Mouse (Mus musculus): Measurements from ENCODE around the gene Ralgds. TPM values are rescaled to one million over a fixed set of nuclear protein-coding genes. Genes with fewer than 3 reads are reported as not detected.

Gene Ralgds
- polyA plus RNA-seq, 1 experiment from 2014 or later = 67.5 TPM

- Histone ChIP-seq H3K27ac (no peak overlapping the region), H3K9me3 (no peaks in the 10 kb centered on the region), H3K27me3 (ENCODE audit: insufficient read depth, poor library complexity, severe bottlenecking) (no peaks in the 10 kb centered on the region), H3K36me3 (peaks cover 32% of the 10 kb centered on the region), H3K4me1 (replicated peaks) (no peaks in the 10 kb centered on the region), H3K4me3 (no peak overlapping the region)
- WGBS = 84% methylated on average over 5 of the region's 5 CpGs
- no peak for DNase-seq (ENCODE audit: low spot score)
Measured at GRCm38 (mm10) chr2:28557452-28557851, 44.5 kb downstream of the Ralgds start.

- no peaks in the 10 kb centered on the region for H3K9me3 ChIP-seq
- H3K4me3 ChIP-seq = no peak within 1 kb of the TSS
- H3K36me3 ChIP-seq = peaks cover 40% of the 10 kb centered on the region
- H3K27me3 ChIP-seq (ENCODE audit: insufficient read depth, poor library complexity, severe bottlenecking) = no peaks in the 10 kb centered on the region
- 74% methylated on average over 6 of the region's 6 CpGs for WGBS
- peaks cover 4% of the 10 kb centered on the region; the same call in 1 of the 2 replicates for H3K4me1 ChIP-seq (replicated peaks)
- H3K27ac ChIP-seq = no peak within 1 kb of the TSS
- DNase-seq (ENCODE audit: low spot score) = no peak
Measured at GRCm38 (mm10) chr2:28563303-28563702, 50.4 kb downstream of the Ralgds start, which contains the start of gene Cel. Gene Cel (minus strand): TSS chr2:28563403.

GRCm38 (mm10) chr2:28563830-28564229 is 50.9 kb downstream of the Ralgds start:
- Histone ChIP-seq H3K27ac (no peak overlapping the region), H3K4me1 (replicated peaks) (peaks cover 4% of the 10 kb centered on the region; the same call in 1 of the 2 replicates), H3K36me3 (peaks cover 45% of the 10 kb centered on the region), H3K4me3 (no peak overlapping the region), H3K27me3 (ENCODE audit: insufficient read depth, poor library complexity, severe bottlenecking) (no peaks in the 10 kb centered on the region), H3K9me3 (no peaks in the 10 kb centered on the region)
- no peak for DNase-seq (ENCODE audit: low spot score)

GRCm38 (mm10) chr2:28564380-28564779 is 51.5 kb downstream of the Ralgds start:
- no peaks in the 10 kb centered on the region for H3K9me3 ChIP-seq
- H3K27me3 ChIP-seq (ENCODE audit: insufficient read depth, poor library complexity, severe bottlenecking) = no peaks in the 10 kb centered on the region
- DNase-seq (ENCODE audit: low spot score) = no peak
- H3K4me3 ChIP-seq = no peak overlapping the region
- H3K27ac ChIP-seq = no peak overlapping the region
- peaks cover 4% of the 10 kb centered on the region; the same call in 1 of the 2 replicates for H3K4me1 ChIP-seq (replicated peaks)
- WGBS = 87% methylated on average over 4 of the region's 4 CpGs
- H3K36me3 ChIP-seq = peaks cover 51% of the 10 kb centered on the region

GRCm38 (mm10) chr2:28566545-28566944 is 53.6 kb downstream of the Ralgds start:
- H3K4me3 ChIP-seq = no peak overlapping the region
- no peaks in the 10 kb centered on the region for H3K27me3 ChIP-seq (ENCODE audit: insufficient read depth, poor library complexity, severe bottlenecking)
- H3K9me3 ChIP-seq = no peaks in the 10 kb centered on the region
- peaks cover 73% of the 10 kb centered on the region for H3K36me3 ChIP-seq
- peak overlapping the region; percentile 59; the same call in 1 of the 2 replicates for H3K27ac ChIP-seq
- WGBS = 64% methylated on average over 5 of the region's 5 CpGs
- DNase-seq (ENCODE audit: low spot score) = no peak
- peaks cover 4% of the 10 kb centered on the region for H3K4me1 ChIP-seq (replicated peaks)

- H3K36me3 ChIP-seq = peaks cover 100% of the 10 kb centered on the region
- WGBS = 76% methylated on average over 3 of the region's 3 CpGs
- H3K27me3 ChIP-seq (ENCODE audit: insufficient read depth, poor library complexity, severe bottlenecking) = no peaks in the 10 kb centered on the region
Measured at GRCm38 (mm10) chr2:28569903-28570302, 57.0 kb downstream of the Ralgds start.

GRCm38 (mm10) chr2:28575341-28575740 is 62.4 kb downstream of the Ralgds start:
- H3K4me1 ChIP-seq (replicated peaks) = no peaks in the 10 kb centered on the region
- DNase-seq (ENCODE audit: low spot score) = no peak
- no peaks in the 10 kb centered on the region for H3K27me3 ChIP-seq (ENCODE audit: insufficient read depth, poor library complexity, severe bottlenecking)
- peaks cover 100% of the 10 kb centered on the region for H3K36me3 ChIP-seq
- no peak overlapping the region for H3K27ac ChIP-seq
- WGBS = 93% methylated on average over 4 of the region's 4 CpGs
- H3K4me3 ChIP-seq = no peak overlapping the region
- H3K9me3 ChIP-seq = no peaks in the 10 kb centered on the region

More at GRCm38 (mm10) chr2:28569903-28570302, 57.0 kb downstream of the Ralgds start:
- H3K4me3 ChIP-seq = no peak overlapping the region
- H3K4me1 ChIP-seq (replicated peaks) = peaks cover 4% of the 10 kb centered on the region
- no peaks in the 10 kb centered on the region for H3K9me3 ChIP-seq
- H3K27ac ChIP-seq = no peak overlapping the region
- DNase-seq (ENCODE audit: low spot score) = peak; percentile 20

GRCm38 (mm10) chr2:28576815-28577214 is 63.9 kb downstream of the Ralgds start:
- Histone ChIP-seq H3K4me1 (replicated peaks) (peaks cover 11% of the 10 kb centered on the region), H3K27ac (no peak overlapping the region), H3K36me3 (peaks cover 93% of the 10 kb centered on the region), H3K9me3 (no peaks in the 10 kb centered on the region), H3K27me3 (ENCODE audit: insufficient read depth, poor library complexity, severe bottlenecking) (no peaks in the 10 kb centered on the region), H3K4me3 (no peak overlapping the region)
- 94% methylated on average over 3 of the region's 3 CpGs for WGBS
- DNase-seq (ENCODE audit: low spot score) = no peak

GRCm38 (mm10) chr2:28578003-28578402 is 65.1 kb downstream of the Ralgds start:
- peaks cover 16% of the 10 kb centered on the region for H3K4me1 ChIP-seq (replicated peaks)
- peak; percentile 25 for DNase-seq (ENCODE audit: low spot score)
- peaks cover 82% of the 10 kb centered on the region for H3K36me3 ChIP-seq
- WGBS = 71% methylated on average over 5 of the region's 5 CpGs
- no peak overlapping the region for H3K27ac ChIP-seq
- no peaks in the 10 kb centered on the region for H3K27me3 ChIP-seq (ENCODE audit: insufficient read depth, poor library complexity, severe bottlenecking)
- no peaks in the 10 kb centered on the region for H3K9me3 ChIP-seq
- no peak overlapping the region for H3K4me3 ChIP-seq

GRCm38 (mm10) chr2:28582647-28583353 is 69.9 kb downstream of the Ralgds start:
- H3K9me3 ChIP-seq = no peaks in the 10 kb centered on the region
- peak overlapping the region; percentile 97 for H3K27ac ChIP-seq
- H3K4me3 ChIP-seq = peak overlapping the region; percentile 82
- peak; percentile 91 for DNase-seq (ENCODE audit: low spot score)
- H3K27me3 ChIP-seq (ENCODE audit: insufficient read depth, poor library complexity, severe bottlenecking) = no peaks in the 10 kb centered on the region
- H3K4me1 ChIP-seq (replicated peaks) = peaks cover 24% of the 10 kb centered on the region
- WGBS = under 1% methylated on average over 56 of the region's 56 CpGs
- H3K36me3 ChIP-seq = peaks cover 34% of the 10 kb centered on the region

- no peaks in the 10 kb centered on the region for H3K9me3 ChIP-seq
- 77% methylated on average over 9 of the region's 9 CpGs for WGBS
- peak within 1 kb of the TSS; percentile 82 for H3K4me3 ChIP-seq
- peaks cover 25% of the 10 kb centered on the region for H3K36me3 ChIP-seq
- peak within 1 kb of the TSS; percentile 97 for H3K27ac ChIP-seq
- no peak for DNase-seq (ENCODE audit: low spot score)
- no peaks in the 10 kb centered on the region for H3K27me3 ChIP-seq (ENCODE audit: insufficient read depth, poor library complexity, severe bottlenecking)
- peaks cover 24% of the 10 kb centered on the region for H3K4me1 ChIP-seq (replicated peaks)
Measured at GRCm38 (mm10) chr2:28583651-28584050, 70.7 kb downstream of the Ralgds start, which contains the start of gene Gtf3c5. Gene Gtf3c5 (minus strand): TSS chr2:28583751.

GRCm38 (mm10) chr2:28585043-28585571 is 72.2 kb downstream of the Ralgds start:
- DNase-seq (ENCODE audit: low spot score) = peak; percentile 75
- 22% methylated on average over 6 of the region's 6 CpGs for WGBS
- Histone ChIP-seq H3K27me3 (ENCODE audit: insufficient read depth, poor library complexity, severe bottlenecking) (no peaks in the 10 kb centered on the region), H3K4me1 (replicated peaks) (peaks cover 24% of the 10 kb centered on the region), H3K36me3 (peaks cover 10% of the 10 kb centered on the region), H3K9me3 (no peaks in the 10 kb centered on the region), H3K27ac (no peak overlapping the region), H3K4me3 (no peak overlapping the region)

- Histone ChIP-seq H3K4me3 (no peak overlapping the region), H3K9me3 (no peaks in the 10 kb centered on the region), H3K36me3 (peaks cover 4% of the 10 kb centered on the region), H3K4me1 (replicated peaks) (peaks cover 24% of the 10 kb centered on the region), H3K27me3 (ENCODE audit: insufficient read depth, poor library complexity, severe bottlenecking) (no peaks in the 10 kb centered on the region), H3K27ac (no peak overlapping the region)
- DNase-seq (ENCODE audit: low spot score) = no peak
- 53% methylated on average over 2 of the region's 2 CpGs for WGBS
Measured at GRCm38 (mm10) chr2:28585730-28586129, 72.8 kb downstream of the Ralgds start.
